Mouse (Mus musculus) megakaryocyte, embryonic 14.5 days (primary cell): ENCODE results near the gene Rps6kb2.

Source experiments
- FLI1 ChIP-seq: IDR thresholded peaks from 2 replicates; pipeline ENCODE4 v1.6.1; 2012; ENCODE audit warnings: low read length, inconsistent platforms, mixed read lengths
- GATA1 ChIP-seq: IDR thresholded peaks from 3 replicates; pipeline ENCODE4 v1.6.1; 2012; ENCODE audit warnings: mixed read lengths, low read length, inconsistent platforms, borderline replicate concordance

- TF ChIP-seq GATA1 (no peak), FLI1 (no peak)
Observed at GRCm38 (mm10) chr19:4152445-4153231, 10.5 kb downstream of the Rps6kb2 start.
